15 mouse cellular contexts compared by ENCODE assay signal in the genomic region with DNA sequence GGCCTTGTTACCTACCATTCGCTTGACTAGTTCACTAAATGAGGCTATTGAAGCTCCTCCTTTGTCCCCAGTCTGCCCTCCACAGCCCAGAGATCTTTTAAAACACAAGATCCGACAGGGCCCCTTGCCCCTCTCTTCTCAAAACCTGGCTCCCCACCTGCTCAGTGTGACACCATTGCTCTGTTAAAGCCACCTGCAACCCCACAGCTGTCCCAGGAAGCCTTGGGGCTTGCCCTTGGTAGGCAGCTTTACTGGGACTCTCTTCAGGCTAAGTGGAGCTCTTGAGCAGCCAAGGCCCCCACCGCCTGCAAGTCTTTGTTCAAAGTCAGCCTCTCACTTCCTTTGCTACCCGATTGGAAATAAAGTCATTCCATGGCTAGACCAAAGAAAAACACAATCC. TPM values are rescaled to one million over a fixed set of nuclear protein-coding genes. Genes with fewer than 3 reads are reported as not detected.
DNase-seq lines count a peak whose midpoint lies in the region; ATAC-seq lines count a peak whose summit lies in the region.
"Had no signal": no experiment of that assay in that cellular context is flagged by ENCODE, and none has a peak within 500 bp of the region (broad histone marks: within the 10 kb centered on the region; RNA-seq: fewer than 3 reads in every experiment).

No protein-coding gene starts in this region.

- H3K36me3 ChIP-seq in heart, embryonic 12.5 days: no peaks in the 10 kb centered on the region
- no peaks in the 10 kb centered on the region for H3K36me3 ChIP-seq in kidney, embryonic 14.5 days (ENCODE audit: control insufficient read depth, insufficient read depth, low read length)
- H3K36me3 ChIP-seq in kidney, embryonic 16.5 days (ENCODE audit: insufficient read depth, low read length): no peaks in the 10 kb centered on the region
- H3K36me3 ChIP-seq in limb, embryonic 10.5 days: no peaks in the 10 kb centered on the region

- ATAC-seq in heart, embryonic 12.5 days (ENCODE audit: insufficient number of reproducible peaks, low FRiP score): peak; percentile 48; the same call in 1 of the 2 replicates
- no peak for ATAC-seq in kidney, embryonic 14.5 days (ENCODE audit: low FRiP score, low TSS enrichment)
- ATAC-seq in kidney, embryonic 16.5 days (ENCODE audit: low FRiP score, low TSS enrichment): no peak; the same call in 1 of the 2 replicates

- H3K9ac ChIP-seq in heart, embryonic 12.5 days: no peak overlapping the region
- H3K9ac ChIP-seq in kidney, embryonic 14.5 days (ENCODE audit: low read depth, low read length): no peak overlapping the region; the same call in 1 of the 2 replicates
- H3K9ac ChIP-seq in kidney, embryonic 16.5 days (replicated peaks; ENCODE audit: low read length): no peak overlapping the region

- no peaks in the 10 kb centered on the region for H3K27me3 ChIP-seq in heart, embryonic 12.5 days (replicated peaks)
- H3K27me3 ChIP-seq in kidney, embryonic 14.5 days (ENCODE audit: control insufficient read depth, insufficient read depth, low read length): no peaks in the 10 kb centered on the region
- no peaks in the 10 kb centered on the region for H3K27me3 ChIP-seq in kidney, embryonic 16.5 days (ENCODE audit: insufficient read depth, low read length)
- no peaks in the 10 kb centered on the region for H3K27me3 ChIP-seq in limb, embryonic 10.5 days (ENCODE audit: low read depth, poor library complexity, severe bottlenecking)

- H3K4me1 ChIP-seq in heart, embryonic 12.5 days (replicated peaks): peaks cover 34% of the 10 kb centered on the region
- peaks cover 8% of the 10 kb centered on the region; the same call in 1 of the 2 replicates for H3K4me1 ChIP-seq in kidney, embryonic 14.5 days (ENCODE audit: control insufficient read depth, insufficient read depth, low read length)
- peaks cover 17% of the 10 kb centered on the region for H3K4me1 ChIP-seq in kidney, embryonic 16.5 days (ENCODE audit: insufficient read depth, low read length)
- peaks cover 20% of the 10 kb centered on the region for H3K4me1 ChIP-seq in limb, embryonic 10.5 days

- no peak overlapping the region for H3K4me2 ChIP-seq in heart, embryonic 12.5 days
- H3K4me2 ChIP-seq in kidney, embryonic 14.5 days (replicated peaks; ENCODE audit: low read depth, low read length): no peak overlapping the region
- H3K4me2 ChIP-seq in kidney, embryonic 16.5 days (replicated peaks; ENCODE audit: low read depth, low read length): no peak overlapping the region

- no peak overlapping the region for H3K4me3 ChIP-seq in heart, embryonic 12.5 days
- H3K4me3 ChIP-seq in kidney, embryonic 14.5 days (ENCODE audit: low read length): no peak overlapping the region
- no peak overlapping the region for H3K4me3 ChIP-seq in kidney, embryonic 16.5 days (ENCODE audit: low read length)
- no peak overlapping the region for H3K4me3 ChIP-seq in limb, embryonic 10.5 days
- H3K4me3 ChIP-seq: erythroblast, embryonic 14.5 days; myocyte had no signal

- no peak for DNase-seq in heart, adult 18-20 months
- DNase-seq in R1 (ENCODE audit: low read depth, low spot score): peak; percentile 66
- no peak for DNase-seq in limb, embryonic 10.5 days (ENCODE audit: low spot score)
- DNase-seq in urinary bladder, postnatal 36 days (ENCODE audit: low spot score in 2 of 2): no peak
- DNase-seq in adrenal gland, postnatal 25 days: no peak
- DNase-seq: cerebellum, adult 9-10 months; kidney, adult 8-10 months; layer of hippocampus, adult 9-11 months; right cerebral cortex, postnatal 4 days; thymus, adult 18-20 months had no signal

- no peaks in the 10 kb centered on the region for H3K9me3 ChIP-seq in heart, embryonic 12.5 days (replicated peaks)
- H3K9me3 ChIP-seq in kidney, embryonic 14.5 days (ENCODE audit: control insufficient read depth, low read length): no peaks in the 10 kb centered on the region
- H3K9me3 ChIP-seq in kidney, embryonic 16.5 days (ENCODE audit: low read length): no peaks in the 10 kb centered on the region
- no peaks in the 10 kb centered on the region for H3K9me3 ChIP-seq in limb, embryonic 10.5 days (replicated peaks)

- WGBS in heart, embryonic 12.5 days: 47% methylated on average over 4 of the region's 4 CpGs
- WGBS in kidney, embryonic 14.5 days: 45% methylated on average over 4 of the region's 4 CpGs
- WGBS in kidney, embryonic 16.5 days: 41% methylated on average over 4 of the region's 4 CpGs
- 80% methylated on average over 4 of the region's 4 CpGs for WGBS in limb, embryonic 10.5 days

- H3K27ac ChIP-seq in heart, embryonic 12.5 days (ENCODE audit: poor library complexity, severe bottlenecking): peak overlapping the region; percentile 20; the same call in 1 of the 2 replicates
- H3K27ac ChIP-seq in kidney, embryonic 14.5 days (ENCODE audit: low read depth, low read length): 0 out of 2 replicates have a peak overlapping the region, but pooled peaks have one; percentile 37
- no peak overlapping the region; the same call in 1 of the 2 replicates for H3K27ac ChIP-seq in kidney, embryonic 16.5 days (ENCODE audit: low read length)
- H3K27ac ChIP-seq in limb, embryonic 10.5 days: peak overlapping the region; percentile 39; the same call in 1 of the 2 replicates

RNA-seq across cellular contexts. Expression of gene Jmjd1c, which starts 16.9 kb away (rescaled TPM):
- 37.9 and 42.3 TPM in 2 replicates for polyA plus RNA-seq in heart, embryonic 12.5 days (2016; fragmentation: Nextera tagmentation; extraction: Ambion mirVana)
- 10 to 100 TPM; 31.5 to 34.6 TPM for total RNA-seq in heart, adult 18-20 months (2021)
- polyA plus RNA-seq in kidney, embryonic 14.5 days (2014; fragmentation: Nextera tagmentation; extraction: Ambion mirVana): 51.1 and 54.9 TPM in 2 replicates
- 30.5 and 33.7 TPM in 2 replicates for polyA plus RNA-seq in kidney, embryonic 16.5 days (2015; fragmentation: Nextera tagmentation; extraction: Ambion mirVana)
- polyA plus RNA-seq in limb, embryonic 10.5 days (2016; fragmentation: Nextera tagmentation; extraction: Ambion mirVana): 27.6 and 31.6 TPM in 2 replicates
- total RNA-seq in adrenal gland, postnatal 25 days (2021): 60.0 and 69.3 TPM in 2 replicates

RNA-seq across cellular contexts. Expression of gene Reep3, which starts 17.7 kb away (rescaled TPM):
- polyA plus RNA-seq in heart, embryonic 12.5 days (2016; fragmentation: Nextera tagmentation; extraction: Ambion mirVana): 28.4 and 29.3 TPM in 2 replicates
- total RNA-seq in heart, adult 18-20 months (2021): 10 to 100 TPM; 16.0 to 19.6 TPM
- polyA plus RNA-seq in kidney, embryonic 14.5 days (2014; fragmentation: Nextera tagmentation; extraction: Ambion mirVana): 43.5 and 50.6 TPM in 2 replicates
- 41.6 and 51.0 TPM in 2 replicates for polyA plus RNA-seq in kidney, embryonic 16.5 days (2015; fragmentation: Nextera tagmentation; extraction: Ambion mirVana)
- polyA plus RNA-seq in limb, embryonic 10.5 days (2016; fragmentation: Nextera tagmentation; extraction: Ambion mirVana): 17.8 and 22.2 TPM in 2 replicates
- 41.5 and 41.6 TPM in 2 replicates for total RNA-seq in adrenal gland, postnatal 25 days (2021)
